Mouse (Mus musculus) B cell, adult 2 months (primary cell): ENCODE measurements around the gene Nmu.
A peak's percentile ranks its signal among the peaks of the same experiment; 100 is the strongest.

Source experiments
- DNase-seq, 2 experiments: peaks; one replicate each; pipeline ENCODE4 v3.0.0; 2022

Nmu gene

GRCm38 (mm10) chr5:76363453-76364104 lies at the start of gene Nmu:
Nmu (minus strand) TSS chr5:76363788.
- no peak for DNase-seq

DNA sequence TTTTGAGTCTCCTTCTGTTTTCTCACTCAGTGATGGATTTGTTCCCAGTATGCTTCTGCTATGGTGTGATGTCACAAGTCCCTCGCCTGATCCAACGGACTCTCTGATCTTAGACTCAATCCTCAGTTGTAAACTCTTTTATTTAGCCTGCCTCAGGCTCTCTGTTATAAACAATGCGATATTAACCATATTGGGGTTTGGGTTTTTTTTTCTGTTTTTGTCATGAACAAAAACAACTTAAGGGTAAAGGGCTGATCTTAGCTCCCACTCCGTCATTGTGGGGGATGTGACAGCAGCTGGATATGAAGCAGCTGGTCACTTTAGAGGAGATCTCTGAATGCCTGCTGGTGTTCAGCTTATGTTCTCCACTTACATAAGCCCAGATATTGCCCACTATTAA lies 48.1 kb upstream of the Nmu start:
- DNase-seq: no peak

DNA sequence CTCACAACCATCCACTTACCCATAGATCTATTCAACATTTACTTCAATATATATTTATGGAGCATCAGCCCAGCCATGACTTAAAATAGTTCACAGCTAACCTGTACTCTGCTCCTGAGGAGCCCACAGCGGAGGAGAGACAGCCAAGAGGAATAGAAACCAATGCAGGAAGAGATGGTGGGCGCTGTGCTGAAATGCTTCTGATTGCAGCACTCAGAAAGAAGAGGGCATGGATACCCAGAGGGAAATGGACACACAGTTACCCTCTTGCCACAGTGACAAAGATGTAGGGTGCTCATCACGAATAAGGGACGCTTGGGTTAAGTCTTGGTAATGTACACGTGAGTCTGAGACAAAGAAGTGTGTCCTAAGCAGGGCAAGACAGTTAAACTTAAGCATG lies 30.8 kb upstream of the Nmu start:
- DNase-seq: no peak

- no peak for DNase-seq
Measured at GRCm38 (mm10) chr5:76389041-76389795, 25.6 kb upstream of the Nmu start.

DNA sequence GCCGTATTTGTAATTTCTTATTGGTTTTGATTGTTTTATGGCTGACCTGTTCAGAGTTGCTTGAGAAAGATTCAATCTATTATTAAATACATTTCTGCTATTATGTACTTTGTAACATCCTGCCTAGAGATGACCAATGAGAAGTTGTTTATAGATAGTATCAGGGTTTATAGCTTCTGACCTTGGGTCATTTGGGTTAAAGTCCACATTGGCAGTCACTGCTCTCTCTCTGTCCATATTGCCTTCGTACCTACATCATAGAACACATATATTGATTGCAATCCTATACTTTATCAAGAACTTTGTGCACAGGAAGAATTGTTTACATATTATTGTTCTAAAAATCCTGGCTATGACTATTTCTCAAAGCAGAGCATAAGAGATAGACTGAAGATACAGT lies 24.9 kb upstream of the Nmu start:
- no peak for DNase-seq

DNA sequence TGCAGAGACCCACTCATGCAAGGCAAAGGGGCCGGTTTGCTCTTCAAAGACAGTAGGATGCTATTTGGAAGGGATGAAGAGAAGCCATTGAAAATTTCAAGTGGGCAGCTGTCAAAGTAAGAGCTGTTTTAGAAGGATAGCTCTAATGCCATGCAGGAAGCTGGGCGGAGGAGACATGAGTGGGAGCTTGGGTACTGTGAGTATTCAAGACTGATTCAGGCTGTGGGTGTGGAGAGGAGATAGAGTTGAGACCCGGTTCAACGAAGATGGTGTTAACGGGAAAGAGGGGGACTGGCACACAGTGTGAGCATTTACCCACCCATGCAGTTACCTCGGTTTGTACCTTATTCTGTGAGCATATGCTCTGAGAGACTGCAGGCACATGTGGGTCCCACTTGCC lies 20.1 kb upstream of the Nmu start:
- no peak for DNase-seq

DNA sequence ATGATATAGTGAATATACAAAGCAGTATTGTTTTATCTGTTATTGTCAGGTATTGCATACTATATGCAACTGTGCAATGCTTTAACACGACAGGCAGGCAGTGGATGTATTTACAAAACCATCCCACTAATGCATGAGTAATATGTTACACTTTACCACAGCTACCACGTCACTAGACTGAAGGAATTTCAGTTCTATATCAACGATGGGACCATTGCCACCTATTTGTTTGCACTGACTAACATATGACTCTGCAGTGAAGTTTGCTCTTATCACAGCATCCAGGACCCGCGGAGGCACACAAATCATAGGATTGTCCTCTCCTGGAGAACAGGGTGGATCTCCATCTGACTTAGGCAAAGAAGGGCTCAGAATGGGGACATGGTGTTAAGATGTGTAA lies 18.2 kb upstream of the Nmu start:
- no peak for DNase-seq

- DNase-seq: no peak
Measured at GRCm38 (mm10) chr5:76379216-76379615, 15.6 kb upstream of the Nmu start.

- no peak for DNase-seq
Measured at GRCm38 (mm10) chr5:76369215-76369840, 5.7 kb upstream of the Nmu start.

DNA sequence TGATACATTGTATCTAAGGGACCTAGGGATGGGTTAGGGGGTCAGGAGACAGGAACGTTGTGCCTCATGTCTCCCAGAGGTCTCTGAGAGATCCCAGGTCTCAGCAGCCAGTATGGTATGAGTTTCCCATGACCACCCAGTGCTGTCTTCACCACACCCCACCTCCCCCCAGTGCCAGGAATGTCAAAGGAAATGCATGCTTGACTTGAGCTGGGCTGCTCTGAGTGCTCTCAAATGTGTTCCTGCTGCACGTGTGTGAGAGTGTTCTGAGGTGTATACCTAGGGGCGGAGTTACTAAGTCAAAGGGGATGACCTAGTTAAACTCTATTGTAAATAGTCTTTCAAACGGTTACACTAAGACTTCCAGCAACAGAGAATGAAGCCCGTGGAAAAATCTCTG lies 1.8 kb upstream of the Nmu start:
- DNase-seq: no peak

DNA sequence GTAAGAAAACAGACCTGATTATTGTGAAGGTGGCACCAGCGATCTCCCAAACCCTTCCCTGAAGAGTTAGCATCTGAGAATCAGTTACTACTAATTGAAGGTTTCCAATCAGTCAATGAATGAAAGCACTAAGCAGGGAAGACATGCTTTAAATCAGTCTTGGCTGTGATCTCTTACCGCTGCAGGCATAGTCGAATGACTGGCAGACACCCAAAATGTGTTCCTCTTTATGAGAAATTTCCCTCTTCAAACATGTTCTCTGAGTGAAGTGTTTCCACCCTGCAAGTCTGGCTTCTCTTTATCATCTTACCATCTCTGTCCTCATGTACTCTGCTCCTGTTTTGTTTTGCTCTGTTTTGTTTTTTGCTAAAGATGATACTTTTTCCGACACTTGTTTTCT lies 2.8 kb downstream of the Nmu start:
- no peak for DNase-seq

GRCm38 (mm10) chr5:76360057-76360456 lies 3.5 kb downstream of the Nmu start:
- DNase-seq: no peak

DNA sequence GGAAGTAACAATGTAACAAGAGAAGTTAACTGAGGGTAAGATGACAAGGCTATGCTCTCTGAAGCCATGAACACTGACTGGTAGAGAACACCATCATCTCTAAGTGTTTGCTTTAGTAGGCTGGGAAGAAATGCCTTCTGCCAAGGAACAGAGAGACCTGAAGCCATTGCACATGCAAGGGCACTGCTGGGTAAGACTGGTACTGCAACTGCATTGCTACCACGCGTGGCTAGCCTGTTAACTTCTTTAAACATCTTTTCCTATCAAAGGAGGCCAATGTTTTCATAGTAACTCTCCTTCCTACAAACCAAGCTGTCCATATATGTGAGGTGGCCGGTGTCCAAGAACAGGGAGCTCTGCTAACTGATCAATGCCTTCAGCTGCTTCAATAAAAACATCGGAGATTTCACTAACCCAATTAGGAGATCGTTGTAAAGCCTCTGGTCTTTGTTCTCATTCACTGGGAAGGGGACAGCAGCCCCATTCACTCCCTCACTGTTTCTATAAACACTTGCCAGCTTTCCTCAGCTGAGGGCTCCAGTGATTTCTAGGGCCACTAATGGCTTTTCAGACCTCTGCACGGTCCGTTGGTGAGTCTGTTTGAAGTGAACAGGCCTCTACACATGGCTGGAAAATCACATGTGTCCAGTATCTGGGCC lies 11.5 kb downstream of the Nmu start:
- no peak for DNase-seq

DNA sequence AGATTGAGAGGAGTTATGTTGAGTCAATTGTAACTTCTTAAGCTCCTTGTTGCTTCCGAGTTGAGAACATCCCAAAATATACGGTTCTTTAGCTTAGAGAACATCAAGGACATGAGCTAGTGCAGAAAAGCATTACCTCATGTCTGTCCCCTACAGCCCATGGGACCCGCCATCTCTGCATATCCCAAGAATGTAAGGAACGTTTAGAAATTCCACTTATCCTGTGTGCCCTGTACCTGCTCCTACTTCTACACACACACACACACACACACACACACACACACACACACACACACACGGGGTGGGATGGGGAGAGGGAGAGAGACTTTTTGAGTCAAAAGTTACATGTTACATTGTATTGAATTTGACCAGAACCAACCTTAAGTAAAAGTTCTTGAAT lies 12.1 kb downstream of the Nmu start:
- DNase-seq: no peak

DNA sequence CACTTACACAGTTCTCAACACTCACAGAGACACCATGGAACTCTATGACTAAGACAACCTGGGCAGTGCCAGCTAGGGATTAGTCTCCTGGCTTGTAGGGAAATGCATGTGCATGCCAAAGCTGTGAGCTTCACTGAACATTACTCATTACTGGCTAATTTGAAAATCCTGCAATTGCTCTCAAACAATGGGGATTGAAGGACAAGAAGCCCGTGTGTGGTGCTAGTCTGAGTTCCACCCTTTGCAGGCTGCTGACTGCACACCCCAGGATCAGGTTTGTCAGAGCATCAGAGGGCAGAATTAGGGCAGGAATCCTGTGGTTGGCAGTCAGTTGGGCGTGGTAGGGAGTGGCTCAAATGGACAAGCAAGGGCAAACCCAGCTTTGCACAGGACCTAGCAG lies 17.5 kb downstream of the Nmu start:
- no peak for DNase-seq

GRCm38 (mm10) chr5:76340931-76341330 lies 22.7 kb downstream of the Nmu start:
- DNase-seq: no peak

GRCm38 (mm10) chr5:76337100-76337499 lies 26.5 kb downstream of the Nmu start:
- peak; percentile 19 to 21 for DNase-seq

DNA sequence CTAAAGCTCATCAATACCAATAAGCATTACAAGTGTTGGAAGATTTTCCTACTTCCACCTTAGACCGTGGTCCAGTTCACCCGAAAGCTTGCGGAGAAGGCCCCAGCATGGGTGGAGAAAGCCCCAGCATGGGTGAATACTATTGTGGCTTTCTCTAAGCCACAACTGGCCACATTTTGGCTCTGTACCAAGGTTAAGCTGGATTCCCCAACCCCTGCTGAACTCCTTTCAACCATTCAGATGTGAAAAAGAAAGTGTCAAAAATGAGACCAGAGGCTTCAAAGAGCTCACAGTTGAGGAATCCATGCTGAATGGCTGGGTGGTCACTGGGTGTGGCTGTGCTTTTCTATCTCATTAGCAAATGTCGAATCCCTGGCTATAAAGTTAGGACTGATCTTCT lies 29.8 kb downstream of the Nmu start:
- DNase-seq: no peak

DNA sequence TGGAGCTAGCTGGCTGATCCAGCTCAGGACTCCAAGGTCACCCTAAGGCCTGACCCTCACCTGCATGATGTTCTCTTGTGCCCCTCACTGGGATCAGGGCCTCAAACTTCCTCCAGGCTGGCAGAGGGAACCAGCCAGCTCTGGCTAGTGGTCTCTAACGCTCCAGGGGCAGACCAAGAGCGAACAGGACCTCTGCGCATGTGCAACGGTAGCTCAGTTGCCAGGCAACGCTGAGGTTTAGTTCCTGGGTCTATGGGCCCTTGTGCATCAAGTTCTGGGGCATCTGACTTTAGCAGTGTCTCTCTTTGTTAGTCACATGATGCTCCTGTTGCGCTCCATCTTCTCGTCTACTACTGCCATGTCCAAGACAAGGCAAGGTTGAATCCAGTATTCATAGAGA lies 32.6 kb downstream of the Nmu start, which contains the start of gene Pdcl2:
Gene Pdcl2, minus strand, starts transcription at position 204 of the 400 bp plus-strand sequence.
- DNase-seq: no peak

DNA sequence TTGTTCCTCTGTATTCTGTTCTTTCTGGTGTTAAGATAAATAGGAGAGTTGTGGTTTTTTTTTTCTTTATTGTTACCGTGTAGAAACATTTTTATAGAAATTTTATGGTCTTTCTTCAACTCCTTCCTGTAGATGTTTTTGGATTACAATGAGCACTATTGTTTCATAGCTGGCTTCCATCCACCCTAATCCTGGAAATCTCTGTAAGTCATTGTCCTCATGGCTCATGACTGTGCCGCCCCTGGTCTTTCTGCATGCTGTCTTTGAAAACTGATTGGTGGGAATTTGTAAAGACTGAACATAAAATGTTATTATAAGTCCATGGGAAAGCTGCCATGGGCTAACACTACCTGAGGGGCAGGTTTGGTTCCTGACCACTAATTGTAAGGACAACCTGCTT lies 36.3 kb downstream of the Nmu start:
- no peak for DNase-seq

DNA sequence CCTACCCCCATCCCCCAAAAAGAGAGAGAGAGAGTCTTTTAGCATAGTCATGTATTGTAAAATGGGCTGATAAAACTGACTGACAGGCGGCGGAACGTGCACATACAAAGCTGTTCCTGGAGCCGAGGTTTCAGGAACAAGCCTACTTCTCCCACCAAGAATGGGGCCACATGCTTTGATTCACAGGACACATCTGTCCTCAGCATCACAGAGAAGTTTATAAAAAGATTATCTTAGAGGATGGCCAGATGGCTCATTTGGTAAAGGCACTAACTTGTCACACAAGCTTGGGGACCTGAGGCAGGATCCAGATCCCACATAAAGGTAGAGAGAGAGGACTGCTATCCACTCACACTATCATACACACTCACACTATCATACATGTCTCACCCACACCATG lies 38.5 kb downstream of the Nmu start:
- no peak for DNase-seq

GRCm38 (mm10) chr5:76321249-76322196 lies 42.1 kb downstream of the Nmu start:
- DNase-seq: no peak

DNA sequence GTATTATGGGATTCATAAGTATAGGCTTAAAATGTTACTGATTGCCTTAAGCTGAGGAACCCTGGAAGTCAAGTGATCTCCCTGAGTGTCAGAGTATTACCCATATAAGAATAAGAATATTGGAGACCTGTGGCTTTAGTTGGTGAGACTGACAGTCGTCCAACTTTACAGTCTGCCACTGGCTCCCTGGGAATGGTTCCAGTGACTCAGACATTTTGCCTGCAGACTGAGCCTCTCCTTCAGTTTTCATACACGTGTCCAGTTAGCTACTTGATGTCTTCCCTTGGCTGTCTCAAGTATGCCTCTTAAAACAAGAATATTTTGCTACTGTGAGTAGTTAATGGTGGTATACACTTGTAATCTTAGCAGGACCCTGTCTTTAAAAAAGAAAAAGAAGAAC lies 55.4 kb downstream of the Nmu start:
- no peak for DNase-seq
